Mouse (Mus musculus) brain, embryonic 14.5 days (tissue): ENCODE data around the gene Gm21173. TPM values are rescaled to one million over a fixed set of nuclear protein-coding genes. Genes with fewer than 3 reads are reported as not detected.
"Not testable (repeated sequence)": the region's sequence is repeated elsewhere in the genome, so short reads cannot be mapped to it uniquely, and the experiment has no call there.

ENCODE experiments used
- DNase-seq: peaks from one replicate; pipeline ENCODE4 v3.0.0-alpha.2; 2011; ENCODE audit warnings: low read depth
- polyA plus RNA-seq: library from polyadenylated mRNA; depleted of rRNA; stranded (reverse); fragments of >200 nt; gene quantifications from 2 replicates; pipeline ENCODE4 v1.2.3, GENCODE M21; 2012; rRNA removed

The Gm21173 gene
- not detected in 2 replicates for polyA plus RNA-seq

- DNase-seq, result not testable (repeated sequence)
Measured at GRCm38 (mm10) chrY:76761300-76761699, at the start of gene Gm21173. TSS of gene Gm21173 (plus strand) at chrY:76761600.
